Mouse (Mus musculus) spleen, adult 2 months (tissue): ENCODE measurements around the gene Pold2. TPM values are rescaled to one million over a fixed set of nuclear protein-coding genes. Genes with fewer than 3 reads are reported as not detected.

Source experiments
- DNase-seq, 2 experiments: peaks; one replicate each; pipeline versions ENCODE4 v3.0.0 to v3.0.0-alpha.2; 2012 to 2021; ENCODE audit warnings: low spot score in 2 of 2, low read depth in 1 of 2
- H3K27ac ChIP-seq: fragments of 200-500 bp; 2 replicates; pipeline ENCODE4 v1.5.1; 2012; ENCODE audit warnings: low read length, inconsistent platforms; ENCODE audit not compliant: insufficient read depth
- H3K27me3 ChIP-seq: fragments of 200-500 bp; 2 replicates; pipeline ENCODE4 v1.6.1; 2012; ENCODE audit warnings: mild to moderate bottlenecking, moderate library complexity, low read length, inconsistent platforms; ENCODE audit not compliant: control insufficient read depth, insufficient read depth
- H3K36me3 ChIP-seq: fragments of 200-500 bp; 2 replicates; pipeline ENCODE4 v1.6.1; 2012; ENCODE audit warnings: mild to moderate bottlenecking, low read length, inconsistent platforms; ENCODE audit not compliant: control insufficient read depth, insufficient read depth
- H3K4me1 ChIP-seq: fragments of 200-500 bp; 2 replicates; pipeline ENCODE4 v1.6.1; 2011; ENCODE audit warnings: inconsistent platforms; ENCODE audit not compliant: control insufficient read depth, insufficient read depth, insufficient read length
- H3K4me3 ChIP-seq: fragments of 200-500 bp; 2 replicates; pipeline ENCODE4 v1.5.1; 2011; ENCODE audit warnings: mild to moderate bottlenecking, inconsistent platforms; ENCODE audit not compliant: insufficient read depth, insufficient read length; ENCODE audit errors: extremely low read depth
- CTCF ChIP-seq: fragments of 200-500 bp; IDR thresholded peaks from 2 replicates; pipeline ENCODE4 v1.5.1; 2011; ENCODE audit warnings: mild to moderate bottlenecking, inconsistent platforms; ENCODE audit not compliant: insufficient read depth, insufficient read length, insufficient replicate concordance; ENCODE audit errors: extremely low read depth
- POLR2A ChIP-seq: fragments of 200-500 bp; IDR thresholded peaks from 2 replicates; pipeline ENCODE4 v1.6.1; 2011; ENCODE audit warnings: low read depth, low read length, inconsistent platforms
- WGBS: fragments of 180-500 bp; shearing (Covaris S2); methylation state at CpG from one replicate; pipeline ENCODE4 v1.1.7; 2018; 5-methylcytosine and 5-hydroxymethylcytosine counted together
- polyA plus RNA-seq: library from polyadenylated mRNA; depleted of rRNA; stranded (reverse); fragments of >200 nt; gene quantifications from 2 replicates; pipeline ENCODE4 v1.2.3, GENCODE M21; 2012; rRNA removed

Gene Pold2
- polyA plus RNA-seq, 1 experiment: 78.1 TPM

- TF ChIP-seq CTCF: no peak
- no peak for TF ChIP-seq POLR2A
- Histone ChIP-seq H3K27ac (no peak overlapping the region), H3K4me3 (no peak overlapping the region), H3K36me3 (peaks cover 27% of the 10 kb centered on the region), H3K27me3 (no peaks in the 10 kb centered on the region), H3K4me1 (peaks cover 10% of the 10 kb centered on the region)
- DNase-seq: no peak
- 84% methylated on average over 5 of the region's 5 CpGs for WGBS
Observed at GRCm38 (mm10) chr11:5827931-5828330, 50.2 kb downstream of the Pold2 start.

- TF ChIP-seq POLR2A: no peak
- no peak for TF ChIP-seq CTCF
- DNase-seq: no peak
- Histone ChIP-seq H3K4me1 (peaks cover 8% of the 10 kb centered on the region; the same call in 1 of the 2 replicates), H3K4me3 (no peak overlapping the region), H3K27ac (no peak overlapping the region), H3K36me3 (peaks cover 17% of the 10 kb centered on the region), H3K27me3 (no peaks in the 10 kb centered on the region)
Observed at GRCm38 (mm10) chr11:5825432-5825831, 52.7 kb downstream of the Pold2 start.

Other genes with a start within 250 kb of the Pold2 start
- 176 and 211 TPM in 2 replicates for gene Mrps24, start 162.6 kb downstream of the Pold2 start, polyA plus RNA-seq
- gene Urgcp, start 115.9 kb downstream of the Pold2 start, polyA plus RNA-seq: 11.8 and 12.0 TPM in 2 replicates
- gene Dbnl, start 89.8 kb downstream of the Pold2 start, polyA plus RNA-seq: 104 and 130 TPM in 2 replicates
- gene Pgam2, start 74.6 kb downstream of the Pold2 start, polyA plus RNA-seq: 0.85 and 1.5 TPM in 2 replicates
- 62.5 and 87.7 TPM in 2 replicates for gene Polm, start 40.3 kb downstream of the Pold2 start, polyA plus RNA-seq
- gene Aebp1, start 16.3 kb downstream of the Pold2 start, polyA plus RNA-seq: 15.7 and 19.8 TPM in 2 replicates
- 0.54 TPM in 1 of 2 replicates, not detected in the other for gene Myl7, start 20.5 kb upstream of the Pold2 start, polyA plus RNA-seq
- gene Gck, start 71.8 kb upstream of the Pold2 start, polyA plus RNA-seq: 0.27 and 0.41 TPM in 2 replicates
- gene Ykt6, start 77.4 kb upstream of the Pold2 start, polyA plus RNA-seq: 31.0 and 34.3 TPM in 2 replicates
- gene Camk2b, start 188.1 kb upstream of the Pold2 start, polyA plus RNA-seq: 0.50 and 7.8 TPM in 2 replicates